Mouse (Mus musculus): Measurements from ENCODE around the gene Cux2.

DNA sequence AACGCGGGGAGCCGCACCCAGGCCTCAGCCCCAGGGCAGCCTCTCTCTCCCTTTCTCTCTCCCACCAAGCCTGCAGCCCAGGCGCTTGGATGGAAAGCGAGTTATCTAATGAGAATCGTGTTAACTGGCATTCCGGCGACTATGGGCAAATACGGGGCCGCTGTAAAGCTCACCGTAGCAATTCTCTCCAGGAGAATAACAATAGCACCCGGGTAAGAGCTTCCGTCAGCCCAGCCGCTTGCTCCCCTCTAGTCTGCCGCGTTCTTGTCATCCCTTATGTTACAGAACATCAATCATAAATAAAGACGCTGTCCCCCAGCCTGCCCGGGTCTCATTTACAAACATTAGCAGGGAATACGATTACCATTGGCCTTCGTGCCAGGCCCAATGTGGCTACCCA lies 1.6 kb downstream of the Cux2 start:
- TF ChIP-seq POLR2A (IDR thresholded peaks at IDR 0.05; ENCODE audit: borderline replicate concordance, extremely low read depth, low read depth, low read length) (no peak), CTCF (IDR thresholded peaks at IDR 0.05; ENCODE audit: insufficient read depth, low read length) (no peak)
